Mouse (Mus musculus): ENCODE results near the gene Npc2.

Gene Npc2

GRCm38 (mm10) chr12:84733366-84733765 lies 39.6 kb downstream of the Npc2 start:
- DNase-seq (ENCODE audit: extremely low read depth, insufficient read length, low spot score) = no peak

- DNase-seq (ENCODE audit: extremely low read depth, insufficient read length, low spot score) = no peak
These were observed 44.5 kb downstream of the Npc2 start for GRCm38 (mm10) chr12:84728421-84728820.

GRCm38 (mm10) chr12:84727434-84727833 lies 45.5 kb downstream of the Npc2 start:
- DNase-seq (ENCODE audit: extremely low read depth, insufficient read length, low spot score) = no peak

GRCm38 (mm10) chr12:84726986-84727385 lies 46.0 kb downstream of the Npc2 start:
- DNase-seq (ENCODE audit: extremely low read depth, insufficient read length, low spot score) = no peak

- no peak for DNase-seq (ENCODE audit: extremely low read depth, insufficient read length, low spot score)
These were observed 46.6 kb downstream of the Npc2 start for GRCm38 (mm10) chr12:84726391-84726790.

- no peak for DNase-seq (ENCODE audit: extremely low read depth, insufficient read length, low spot score)
These were observed 54.3 kb downstream of the Npc2 start for GRCm38 (mm10) chr12:84718462-84719244.

GRCm38 (mm10) chr12:84714578-84714977 lies 58.4 kb downstream of the Npc2 start:
- DNase-seq (ENCODE audit: extremely low read depth, insufficient read length, low spot score) = no peak

- no peak for DNase-seq (ENCODE audit: extremely low read depth, insufficient read length, low spot score)
These were observed 63.0 kb downstream of the Npc2 start for GRCm38 (mm10) chr12:84709842-84710439.

GRCm38 (mm10) chr12:84707804-84708203 lies 65.1 kb downstream of the Npc2 start:
- no peak for DNase-seq (ENCODE audit: extremely low read depth, insufficient read length, low spot score)

GRCm38 (mm10) chr12:84706886-84707285 lies 66.1 kb downstream of the Npc2 start:
- no peak for DNase-seq (ENCODE audit: extremely low read depth, insufficient read length, low spot score)
